Mouse (Mus musculus) thymus, postnatal 4 days (tissue): ENCODE measurements around the gene Mamdc4.
A peak's percentile ranks its signal among the peaks of the same experiment; 100 is the strongest.

Experiments
- DNase-seq: peaks from one replicate; pipeline ENCODE4 v3.0.0; 2021

The Mamdc4 gene

GRCm38 (mm10) chr2:25574579-25575431, at the start of gene Mamdc4, which contains the start of gene Phpt1:
TSS of gene Mamdc4 (minus strand) at chr2:25574845.
TSS of gene Phpt1 (minus strand) at chr2:25575224.
- peak; percentile 98 for DNase-seq

- peak; percentile 86 for DNase-seq
Measured at GRCm38 (mm10) chr2:25621229-25622200, 46.9 kb upstream of the Mamdc4 start, which contains the start of gene Tmem141. TSS of gene Tmem141 (minus strand) at chr2:25622005.

- no peak for DNase-seq
Measured at GRCm38 (mm10) chr2:25620852-25621228, 46.2 kb upstream of the Mamdc4 start.

GRCm38 (mm10) chr2:25620386-25620785, 45.7 kb upstream of the Mamdc4 start:
- DNase-seq, result peak; percentile 31

- DNase-seq, result no peak
Measured at GRCm38 (mm10) chr2:25617578-25617977, 42.9 kb upstream of the Mamdc4 start, which contains the start of gene Ccdc183. TSS of gene Ccdc183 (minus strand) at chr2:25617678.

- DNase-seq, result no peak
Measured at GRCm38 (mm10) chr2:25616398-25616797, 41.8 kb upstream of the Mamdc4 start.

- no peak for DNase-seq
Measured at GRCm38 (mm10) chr2:25608671-25609070, 34.0 kb upstream of the Mamdc4 start.

- peak; percentile 91 for DNase-seq
Measured at GRCm38 (mm10) chr2:25607761-25608622, 33.3 kb upstream of the Mamdc4 start, which contains the start of gene Rabl6. TSS of gene Rabl6 (minus strand) at chr2:25608521.

GRCm38 (mm10) chr2:25602526-25602925, 27.9 kb upstream of the Mamdc4 start:
- no peak for DNase-seq

- DNase-seq, result no peak
Measured at GRCm38 (mm10) chr2:25600037-25600436, 25.4 kb upstream of the Mamdc4 start.

- no peak for DNase-seq
Measured at GRCm38 (mm10) chr2:25598749-25599148, 24.1 kb upstream of the Mamdc4 start.

- DNase-seq, result no peak
Measured at GRCm38 (mm10) chr2:25596765-25597510, 22.3 kb upstream of the Mamdc4 start.

- DNase-seq, result peak; percentile 65
Measured at GRCm38 (mm10) chr2:25591863-25592262, 17.2 kb upstream of the Mamdc4 start.

- DNase-seq, result no peak
Measured at GRCm38 (mm10) chr2:25588227-25588907, 13.7 kb upstream of the Mamdc4 start.

- peak; percentile 6 for DNase-seq
Measured at GRCm38 (mm10) chr2:25587290-25587689, 12.6 kb upstream of the Mamdc4 start.

GRCm38 (mm10) chr2:25585601-25586000, 11.0 kb upstream of the Mamdc4 start:
- DNase-seq, result peak; percentile 5

GRCm38 (mm10) chr2:25584856-25585255, 10.2 kb upstream of the Mamdc4 start:
- DNase-seq, result no peak

GRCm38 (mm10) chr2:25584152-25584551, 9.5 kb upstream of the Mamdc4 start:
- DNase-seq, result peak; percentile 6

GRCm38 (mm10) chr2:25583571-25583970, 8.9 kb upstream of the Mamdc4 start:
- DNase-seq, result no peak

GRCm38 (mm10) chr2:25583120-25583481, 8.5 kb upstream of the Mamdc4 start:
- peak; percentile 10 for DNase-seq
